Comparison of ENCODE assay signal across 16 mouse cellular contexts in the genomic region with DNA sequence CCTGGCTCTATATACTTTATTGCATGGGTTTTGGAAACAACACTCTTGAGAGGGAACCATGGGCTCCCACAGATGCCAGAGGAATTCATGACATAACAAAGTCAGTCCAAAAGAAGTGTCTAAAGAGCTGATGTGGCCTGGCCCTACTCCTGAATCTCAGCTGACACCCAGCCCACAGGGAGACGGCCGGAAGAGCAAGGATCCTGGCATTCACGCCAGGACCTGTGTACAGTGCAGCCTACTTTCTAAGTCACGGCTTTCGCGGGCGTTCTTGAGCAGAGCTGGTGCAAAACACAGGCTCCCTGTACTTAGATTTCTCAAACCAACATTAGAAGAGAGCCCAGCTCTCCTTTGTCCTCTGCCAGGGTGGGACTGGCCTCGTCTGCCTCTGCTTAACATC. TPM values are rescaled to one million over a fixed set of nuclear protein-coding genes. Genes with fewer than 3 reads are reported as not detected.
DNase-seq lines count a peak whose midpoint lies in the region; ATAC-seq and TF ChIP-seq lines count a peak whose summit lies in the region.
"Had no signal": no experiment of that assay in that cellular context is flagged by ENCODE, and none has a peak within 500 bp of the region (broad histone marks: within the 10 kb centered on the region; RNA-seq: fewer than 3 reads in every experiment).

No protein-coding gene starts in this region.

- WGBS in forebrain, embryonic 10.5 days: 90% methylated on average over 8 of the region's 8 CpGs
- WGBS in forebrain, embryonic 15.5 days: 76% methylated on average over 8 of the region's 8 CpGs
- 58% methylated on average over 8 of the region's 8 CpGs for WGBS in stomach, postnatal 0 days

- no peaks in the 10 kb centered on the region for H3K9me3 ChIP-seq in forebrain, embryonic 10.5 days
- no peaks in the 10 kb centered on the region for H3K9me3 ChIP-seq in forebrain, embryonic 15.5 days
- no peaks in the 10 kb centered on the region for H3K9me3 ChIP-seq in stomach, postnatal 0 days (ENCODE audit: control insufficient read depth, low read length)
- H3K9me3 ChIP-seq: limb, embryonic 15.5 days; neural tube, embryonic 15.5 days had no signal

- no peaks in the 10 kb centered on the region for H3K27me3 ChIP-seq in forebrain, embryonic 10.5 days (ENCODE audit: poor library complexity, severe bottlenecking)
- H3K27me3 ChIP-seq in forebrain, embryonic 15.5 days: no peaks in the 10 kb centered on the region
- no peaks in the 10 kb centered on the region for H3K27me3 ChIP-seq in stomach, postnatal 0 days (ENCODE audit: control insufficient read depth, insufficient read depth, low read length)
- H3K27me3 ChIP-seq: limb, embryonic 15.5 days; neural tube, embryonic 15.5 days had no signal

- no peaks in the 10 kb centered on the region for H3K36me3 ChIP-seq in forebrain, embryonic 10.5 days (replicated peaks)
- H3K36me3 ChIP-seq in forebrain, embryonic 15.5 days: no peaks in the 10 kb centered on the region
- H3K36me3 ChIP-seq in stomach, postnatal 0 days (ENCODE audit: control insufficient read depth, insufficient read depth, low read length): no peaks in the 10 kb centered on the region
- H3K36me3 ChIP-seq: limb, embryonic 15.5 days; neural tube, embryonic 15.5 days had no signal

- DNase-seq in forebrain, embryonic 10.5 days (ENCODE audit: extremely low spot score, low spot score): no peak
- DNase-seq in lung, postnatal 10 days: peak; percentile 74
- no peak for DNase-seq in lung, postnatal 25 days (ENCODE audit: low spot score)
- DNase-seq in gastrocnemius, postnatal 36 days: peak; percentile 47 to 57
- no peak for DNase-seq in stomach, postnatal 0 days (ENCODE audit: low spot score)
- DNase-seq in right cerebral cortex, adult 2 months (ENCODE audit: low spot score in 2 of 2): no peak
- no peak for DNase-seq in left cerebral cortex, adult 11 months (ENCODE audit: low spot score)
- DNase-seq: layer of hippocampus, postnatal 36 days; spleen, adult 18-20 months had no signal

- intact Hi-C loops in gastrocnemius, postnatal 36 days (cut with DNase I): no loop called here

- no peak overlapping the region for H3K4me2 ChIP-seq in forebrain, embryonic 15.5 days (replicated peaks)
- H3K4me2 ChIP-seq in stomach, postnatal 0 days (replicated peaks; ENCODE audit: low read depth): no peak overlapping the region
- H3K4me2 ChIP-seq: limb, embryonic 15.5 days; neural tube, embryonic 15.5 days had no signal

- TF ChIP-seq CTCF in stomach, postnatal 0 days (IDR thresholded peaks at IDR 0.05; ENCODE audit: low read depth): no peak

- H3K4me1 ChIP-seq in forebrain, embryonic 10.5 days: peaks cover 32% of the 10 kb centered on the region
- H3K4me1 ChIP-seq in forebrain, embryonic 15.5 days: peaks cover 40% of the 10 kb centered on the region
- H3K4me1 ChIP-seq in stomach, postnatal 0 days (replicated peaks; ENCODE audit: control insufficient read depth, insufficient read depth): no peaks in the 10 kb centered on the region

- TF ChIP-seq EP300 in stomach, postnatal 0 days (optimal IDR thresholded peaks at IDR 0.05): no peak

- no peak overlapping the region for H3K4me3 ChIP-seq in forebrain, embryonic 10.5 days
- no peak overlapping the region for H3K4me3 ChIP-seq in forebrain, embryonic 15.5 days
- H3K4me3 ChIP-seq in stomach, postnatal 0 days (ENCODE audit: low read depth, low read length): no peak overlapping the region
- H3K4me3 ChIP-seq: erythroblast, embryonic 14.5 days; limb, embryonic 15.5 days; neural tube, embryonic 15.5 days had no signal

- H3K27ac ChIP-seq in forebrain, embryonic 10.5 days: peak overlapping the region; percentile 21; the same call in 1 of the 2 replicates
- no peak overlapping the region; the same call in 1 of the 2 replicates for H3K27ac ChIP-seq in forebrain, embryonic 15.5 days (replicated peaks)
- H3K27ac ChIP-seq in stomach, postnatal 0 days (replicated peaks): peak overlapping the region; percentile 63
- H3K27ac ChIP-seq: limb, embryonic 15.5 days; macrophage; neural tube, embryonic 15.5 days had no signal

- ATAC-seq in forebrain, embryonic 15.5 days (replicated peaks): no peak
- ATAC-seq in stomach, postnatal 0 days (ENCODE audit: low FRiP score, low TSS enrichment): peak; percentile 34; the same call in 1 of the 2 replicates
- ATAC-seq: intestine, embryonic 16.5 days had no signal

- no peak overlapping the region for H3K9ac ChIP-seq in forebrain, embryonic 15.5 days (replicated peaks)
- no peak overlapping the region for H3K9ac ChIP-seq in stomach, postnatal 0 days (ENCODE audit: low read length)
- H3K9ac ChIP-seq: limb, embryonic 15.5 days; neural tube, embryonic 15.5 days had no signal

RNA-seq across cellular contexts. Expression of a gene that starts 10.9 kb away (rescaled TPM):
- polyA plus RNA-seq in forebrain, embryonic 10.5 days (2016; fragmentation: Nextera tagmentation; extraction: Ambion mirVana): 27.8 and 28.6 TPM in 2 replicates
- polyA plus RNA-seq in forebrain, embryonic 15.5 days (2015; fragmentation: Nextera tagmentation; extraction: Ambion mirVana): 14.1 and 15.8 TPM in 2 replicates
- under 1 TPM; 0.48 to 0.69 TPM for total RNA-seq in gastrocnemius, postnatal 36 days (2021)
- 5.7 and 6.1 TPM in 2 replicates for polyA plus RNA-seq in stomach, postnatal 0 days (2015; fragmentation: Nextera tagmentation; extraction: Ambion mirVana)

RNA-seq across cellular contexts. Expression of a gene that starts 21.9 kb away (rescaled TPM):
- 3.6 and 3.9 TPM in 2 replicates for polyA plus RNA-seq in forebrain, embryonic 10.5 days (2016; fragmentation: Nextera tagmentation; extraction: Ambion mirVana)
- polyA plus RNA-seq in forebrain, embryonic 15.5 days (2015; fragmentation: Nextera tagmentation; extraction: Ambion mirVana): 22.2 and 27.8 TPM in 2 replicates
- under 1 TPM; 0.27 to 0.28 TPM for total RNA-seq in gastrocnemius, postnatal 36 days (2021)
- polyA plus RNA-seq in stomach, postnatal 0 days (2015; fragmentation: Nextera tagmentation; extraction: Ambion mirVana): 0.50 and 0.70 TPM in 2 replicates

RNA-seq across cellular contexts. Expression of a gene that starts 22.9 kb away (rescaled TPM):
- polyA plus RNA-seq in forebrain, embryonic 10.5 days (2016; fragmentation: Nextera tagmentation; extraction: Ambion mirVana): 9.3 and 12.4 TPM in 2 replicates
- polyA plus RNA-seq in forebrain, embryonic 15.5 days (2015; fragmentation: Nextera tagmentation; extraction: Ambion mirVana): 13.4 and 14.1 TPM in 2 replicates
- total RNA-seq in gastrocnemius, postnatal 36 days (2021): 10 to 100 TPM; 10.8 to 11.8 TPM
- 49.7 and 52.8 TPM in 2 replicates for polyA plus RNA-seq in stomach, postnatal 0 days (2015; fragmentation: Nextera tagmentation; extraction: Ambion mirVana)

RNA-seq across cellular contexts. Expression of a gene that starts 29.0 kb away (rescaled TPM):
- polyA plus RNA-seq in forebrain, embryonic 10.5 days (2016; fragmentation: Nextera tagmentation; extraction: Ambion mirVana): 0.43 and 0.55 TPM in 2 replicates
- polyA plus RNA-seq in forebrain, embryonic 15.5 days (2015; fragmentation: Nextera tagmentation; extraction: Ambion mirVana): 0.59 and 0.88 TPM in 2 replicates
- not detected for total RNA-seq in gastrocnemius, postnatal 36 days (2021)
- polyA plus RNA-seq in stomach, postnatal 0 days (2015; fragmentation: Nextera tagmentation; extraction: Ambion mirVana): not detected in 2 replicates
- total RNA-seq: layer of hippocampus, postnatal 36 days had no signal
- polyA plus RNA-seq: cortical plate, adult 2 months; intestine, embryonic 16.5 days; macrophage had no signal

RNA-seq across cellular contexts. Expression of a gene that starts 32.5 kb away (rescaled TPM):
- polyA plus RNA-seq in forebrain, embryonic 10.5 days (2016; fragmentation: Nextera tagmentation; extraction: Ambion mirVana): 0.93 and 1.2 TPM in 2 replicates
- 2.7 and 3.6 TPM in 2 replicates for polyA plus RNA-seq in forebrain, embryonic 15.5 days (2015; fragmentation: Nextera tagmentation; extraction: Ambion mirVana)
- 1 to 10 TPM; 2.2 to 2.3 TPM for total RNA-seq in gastrocnemius, postnatal 36 days (2021)
- polyA plus RNA-seq in stomach, postnatal 0 days (2015; fragmentation: Nextera tagmentation; extraction: Ambion mirVana): 0.27 and 0.45 TPM in 2 replicates

Comparison
In these comparisons a context has a peak if more than half of its experiments do, and no peak if none do; other contexts are left out.
1. DNase-seq: peak in lung, postnatal 10 days (single experiment) and gastrocnemius, postnatal 36 days (2 of 2); none in forebrain, embryonic 10.5 days (single experiment), lung, postnatal 25 days (single experiment), stomach, postnatal 0 days (single experiment), right cerebral cortex, adult 2 months (0 of 2) and left cerebral cortex, adult 11 months (single experiment).